Mouse (Mus musculus) lung, embryonic 14.5 days (tissue): Measurements from ENCODE around the gene Shf. TPM values are rescaled to one million over a fixed set of nuclear protein-coding genes. Genes with fewer than 3 reads are reported as not detected.

Experiments
- ATAC-seq: fragments of 200-750 bp; cut with Nextera tagmentation; 2 replicates; pipeline ENCODE4 v1.8.0; 2017; ENCODE audit warnings: mild to moderate bottlenecking, moderate TSS enrichment, moderate library complexity; ENCODE audit not compliant: insufficient read depth
- DNase-seq: peaks from one replicate; pipeline ENCODE4 v3.0.0-alpha.2; 2015
- H3K27ac ChIP-seq: fragments of 300-500 bp; sonication (generic); 2 replicates; pipeline ENCODE4 v1.5.1; 2014; ENCODE audit warnings: low read depth, mild to moderate bottlenecking, moderate library complexity
- H3K27me3 ChIP-seq: fragments of 300-500 bp; sonication (generic); 2 replicates; pipeline ENCODE4 v1.6.1; 2014; ENCODE audit warnings: low read length, control low read depth; ENCODE audit not compliant: insufficient read depth
- H3K36me3 ChIP-seq: fragments of 300-500 bp; sonication (generic); 2 replicates; pipeline ENCODE4 v1.6.1; 2014; ENCODE audit warnings: control low read depth; ENCODE audit not compliant: insufficient read depth
- H3K4me1 ChIP-seq: fragments of 300-500 bp; sonication (generic); 2 replicates; pipeline ENCODE4 v1.6.1; 2014; ENCODE audit warnings: antibody characterized with exemption, control low read depth; ENCODE audit not compliant: insufficient read depth
- H3K4me2 ChIP-seq: fragments of 300-500 bp; sonication (generic); 2 replicates; pipeline ENCODE4 v1.6.1; 2014; ENCODE audit warnings: mild to moderate bottlenecking
- H3K4me3 ChIP-seq: fragments of 300-500 bp; sonication (generic); 2 replicates; pipeline ENCODE4 v1.5.1; 2014; ENCODE audit warnings: low read depth, low read length
- H3K9ac ChIP-seq: fragments of 300-500 bp; sonication (generic); 2 replicates; pipeline ENCODE4 v1.6.1; 2014
- H3K9me3 ChIP-seq: fragments of 300-500 bp; sonication (generic); 2 replicates; pipeline ENCODE4 v1.6.1; 2016; ENCODE audit warnings: low read depth, low read length, control low read depth
- CTCF ChIP-seq: IDR thresholded peaks from 2 replicates; pipeline ENCODE4 v1.5.1; 2016; ENCODE audit warnings: antibody characterized with exemption, low read depth
- WGBS: fragments of 180-500 bp; shearing (Covaris S2); extraction: QIAGEN DNeasy Blood & Tissue Kit; methylation state at CpG from one replicate; pipeline ENCODE4 v1.1.7; 2014; 5-methylcytosine and 5-hydroxymethylcytosine counted together
- polyA plus RNA-seq: library from polyadenylated mRNA; unstranded; fragments of >200 nt; fragmentation: Nextera tagmentation; extraction: Ambion mirVana; gene quantifications from 2 replicates; pipeline ENCODE4 v1.2.1, GENCODE M21; 2014

Gene Shf
- polyA plus RNA-seq, 1 experiment from 2014 or later: 5.1 TPM

DNA sequence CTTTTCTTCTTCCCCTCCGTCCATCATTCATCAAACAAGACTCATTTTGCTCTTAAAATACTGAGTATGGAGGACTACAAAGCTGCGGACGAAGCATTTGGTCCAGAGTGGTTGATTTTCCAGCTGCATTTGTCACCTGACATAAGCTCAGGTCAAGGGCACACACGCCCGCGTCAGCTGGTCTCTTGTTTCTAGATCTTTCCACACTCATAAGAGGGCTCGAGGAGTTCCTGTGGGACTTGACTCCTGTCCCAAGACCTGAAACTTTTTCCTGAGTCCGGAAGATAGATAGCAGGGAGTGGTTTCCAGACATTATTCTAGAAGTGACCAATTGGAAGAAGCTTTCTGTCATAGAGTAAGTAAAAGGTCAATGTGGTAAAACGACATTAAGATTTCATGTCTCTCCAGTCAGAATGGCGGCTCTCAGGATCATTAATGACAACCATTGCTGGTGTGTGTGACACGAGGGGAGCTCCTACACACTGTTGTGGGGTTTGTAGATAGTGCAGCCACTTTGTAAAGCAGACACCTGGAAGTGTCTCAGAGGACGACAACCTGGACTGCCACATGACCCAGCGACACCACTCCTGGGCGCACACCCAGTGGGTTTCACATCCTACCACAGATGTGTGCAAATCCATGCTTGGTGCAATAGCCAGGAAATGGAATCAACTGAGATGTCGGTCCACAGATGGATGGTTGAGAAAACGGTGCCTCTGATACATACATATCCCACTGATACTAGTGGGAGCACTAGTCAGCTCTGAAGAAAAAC lies 12.6 kb upstream of the Shf start:
- Histone ChIP-seq H3K4me3 (no peak overlapping the region), H3K9me3 (no peaks in the 10 kb centered on the region), H3K36me3 (no peaks in the 10 kb centered on the region), H3K4me2 (no peak overlapping the region), H3K9ac (no peak overlapping the region), H3K27ac (no peak overlapping the region), H3K4me1 (no peaks in the 10 kb centered on the region), H3K27me3 (no peaks in the 10 kb centered on the region)
- 67% methylated on average over 16 of the region's 16 CpGs for WGBS
- no peak for TF ChIP-seq CTCF
- ATAC-seq (no peak), DNase-seq (no peak)

DNA sequence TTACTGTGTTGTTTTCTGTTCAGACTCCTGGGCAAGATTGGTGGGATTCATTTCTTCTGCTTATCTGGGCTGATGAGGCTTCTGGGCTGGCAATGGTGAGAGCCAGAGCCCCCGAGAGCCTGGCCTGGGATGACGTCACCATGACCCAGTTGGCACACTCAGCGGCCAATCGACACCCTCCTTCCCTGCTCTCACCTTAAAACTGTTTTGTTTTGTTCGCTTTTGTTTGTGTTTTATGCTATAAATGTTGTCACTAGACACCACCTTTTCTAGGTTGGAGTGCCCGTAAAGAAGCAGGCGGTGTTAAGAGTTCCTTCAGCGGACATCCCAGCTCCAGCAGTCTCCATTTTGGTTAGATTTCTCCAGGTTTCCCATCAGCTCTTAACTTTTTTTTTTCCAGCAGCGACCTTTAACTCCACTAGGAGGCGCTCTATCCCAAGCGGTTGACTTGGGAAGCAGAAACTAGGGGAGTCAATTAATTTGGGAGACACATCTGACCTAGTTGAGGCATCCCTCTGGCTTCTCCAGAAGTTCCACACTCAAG lies 11.9 kb upstream of the Shf start:
- H3K9ac ChIP-seq: no peak overlapping the region
- H3K4me2 ChIP-seq: peak overlapping the region; percentile 59
- H3K4me1 ChIP-seq: no peaks in the 10 kb centered on the region
- peak; percentile 77 for TF ChIP-seq CTCF
- no peak for ATAC-seq
- peak; percentile 88 for DNase-seq
- H3K4me3 ChIP-seq: peak overlapping the region; percentile 26
- no peaks in the 10 kb centered on the region for H3K9me3 ChIP-seq
- no peaks in the 10 kb centered on the region for H3K36me3 ChIP-seq
- 10% methylated on average over 11 of the region's 11 CpGs for WGBS
- H3K27ac ChIP-seq: no peak overlapping the region
- no peaks in the 10 kb centered on the region for H3K27me3 ChIP-seq

DNA sequence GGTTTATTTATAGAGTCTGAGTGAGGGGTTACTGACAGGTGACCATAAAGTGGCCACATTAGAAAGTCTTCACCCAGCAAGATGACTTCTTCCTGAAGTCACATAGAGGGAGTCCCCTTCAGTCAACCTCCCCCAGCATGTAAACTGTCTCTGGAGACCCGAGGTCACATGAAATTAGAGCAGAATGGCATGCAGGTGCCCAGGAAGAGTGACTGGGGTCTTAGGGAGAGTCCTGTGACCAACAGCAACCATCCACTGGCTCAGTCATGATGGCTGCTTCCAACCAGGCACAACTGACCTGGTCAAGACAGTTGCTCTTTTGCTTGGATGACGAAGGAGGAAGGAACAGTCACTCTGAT lies 10.3 kb upstream of the Shf start:
- H3K27ac ChIP-seq: no peak overlapping the region
- H3K36me3 ChIP-seq: no peaks in the 10 kb centered on the region
- no peak overlapping the region for H3K4me3 ChIP-seq
- H3K9me3 ChIP-seq: no peaks in the 10 kb centered on the region
- no peaks in the 10 kb centered on the region for H3K27me3 ChIP-seq
- no peak overlapping the region for H3K9ac ChIP-seq
- TF ChIP-seq CTCF: no peak
- no peak for ATAC-seq
- no peak for DNase-seq
- WGBS: 38% methylated on average over 2 of the region's 2 CpGs
- H3K4me2 ChIP-seq: no peak overlapping the region
- no peaks in the 10 kb centered on the region for H3K4me1 ChIP-seq

DNA sequence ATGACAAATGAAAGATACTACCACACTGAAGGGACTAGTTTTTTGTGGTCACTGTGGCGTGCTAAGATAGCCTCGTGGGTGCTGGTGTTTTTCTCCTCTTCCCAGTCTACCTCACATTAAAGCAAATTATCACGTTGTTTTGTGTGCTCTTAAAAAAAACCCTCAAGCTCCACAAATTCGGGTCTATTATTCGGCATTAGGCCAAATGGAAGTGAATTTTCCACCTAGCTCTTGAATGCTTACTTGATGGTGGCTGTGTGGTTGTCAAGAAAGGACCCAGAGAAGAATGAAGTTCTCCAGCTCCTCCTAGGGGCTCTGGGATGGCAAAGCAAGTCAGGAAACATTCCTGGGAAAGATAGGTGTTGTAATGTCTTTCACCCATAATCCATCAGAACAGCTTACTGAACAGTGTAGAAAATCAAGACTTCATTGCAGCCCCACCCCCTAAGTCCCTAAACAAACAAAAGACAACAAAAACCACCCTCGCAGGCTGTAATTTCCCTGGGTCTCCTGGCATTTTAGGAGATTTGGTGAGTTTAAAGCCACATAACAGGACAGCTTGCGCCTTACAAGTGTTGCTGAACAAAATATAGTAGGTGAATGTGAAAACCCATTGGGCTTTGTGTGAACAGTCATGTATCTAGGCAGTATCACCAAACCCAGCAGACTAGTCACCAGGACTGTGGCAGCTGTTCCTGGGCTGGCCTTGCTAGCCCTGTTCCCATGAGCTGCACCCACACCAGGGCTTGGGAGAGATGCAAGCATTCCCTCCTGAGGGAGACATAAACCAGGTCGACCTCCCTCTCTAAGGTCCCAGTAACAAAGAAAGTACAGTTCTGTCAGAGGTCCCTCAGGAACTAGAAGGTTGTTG lies 9.7 kb upstream of the Shf start:
- 16% methylated on average over 8 of the region's 8 CpGs for WGBS
- Histone ChIP-seq H3K9ac (no peak overlapping the region), H3K27ac (peak overlapping the region; percentile 95; the same call in 1 of the 2 replicates), H3K4me3 (peak overlapping the region; percentile 60), H3K36me3 (no peaks in the 10 kb centered on the region), H3K9me3 (no peaks in the 10 kb centered on the region), H3K4me1 (no peaks in the 10 kb centered on the region), H3K4me2 (peak overlapping the region; percentile 67), H3K27me3 (no peaks in the 10 kb centered on the region)
- TF ChIP-seq CTCF: peak; percentile 64
- no peak for ATAC-seq
- DNase-seq: peak; percentile 81

DNA sequence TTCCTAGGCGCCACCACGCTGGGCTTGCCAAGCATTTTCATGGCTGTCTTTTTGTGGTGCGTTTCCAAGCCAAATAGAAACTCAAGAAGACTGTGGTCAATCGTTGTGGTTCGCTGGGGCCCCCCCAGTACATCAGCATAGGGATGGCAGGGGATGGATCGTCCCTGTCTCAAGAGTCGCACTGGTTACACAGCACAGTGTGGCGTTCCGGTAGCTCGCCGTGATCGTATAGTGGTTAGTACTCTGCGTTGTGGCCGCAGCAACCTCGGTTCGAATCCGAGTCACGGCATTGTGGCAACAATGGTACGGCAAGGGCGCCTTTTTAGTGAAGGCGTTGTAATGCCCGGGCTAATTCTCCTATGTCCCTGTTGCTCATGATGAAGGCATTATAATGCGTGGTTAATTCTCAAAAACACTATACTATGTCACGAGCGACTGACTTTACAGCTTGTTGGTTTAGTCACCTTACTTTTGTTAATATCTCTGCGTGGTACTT lies 8.8 kb upstream of the Shf start:
- peak overlapping the region; percentile 95 for H3K27ac ChIP-seq
- no peak for TF ChIP-seq CTCF
- H3K4me2 ChIP-seq: peak overlapping the region; percentile 67
- H3K4me1 ChIP-seq: no peaks in the 10 kb centered on the region
- no peaks in the 10 kb centered on the region for H3K36me3 ChIP-seq
- H3K9ac ChIP-seq: peak overlapping the region; percentile 81
- ATAC-seq (peak; percentile 88), DNase-seq (peak; percentile 92)
- peak overlapping the region; percentile 60 for H3K4me3 ChIP-seq
- no peaks in the 10 kb centered on the region for H3K9me3 ChIP-seq
- WGBS: under 1% methylated on average over 26 of the region's 26 CpGs
- H3K27me3 ChIP-seq: no peaks in the 10 kb centered on the region

DNA sequence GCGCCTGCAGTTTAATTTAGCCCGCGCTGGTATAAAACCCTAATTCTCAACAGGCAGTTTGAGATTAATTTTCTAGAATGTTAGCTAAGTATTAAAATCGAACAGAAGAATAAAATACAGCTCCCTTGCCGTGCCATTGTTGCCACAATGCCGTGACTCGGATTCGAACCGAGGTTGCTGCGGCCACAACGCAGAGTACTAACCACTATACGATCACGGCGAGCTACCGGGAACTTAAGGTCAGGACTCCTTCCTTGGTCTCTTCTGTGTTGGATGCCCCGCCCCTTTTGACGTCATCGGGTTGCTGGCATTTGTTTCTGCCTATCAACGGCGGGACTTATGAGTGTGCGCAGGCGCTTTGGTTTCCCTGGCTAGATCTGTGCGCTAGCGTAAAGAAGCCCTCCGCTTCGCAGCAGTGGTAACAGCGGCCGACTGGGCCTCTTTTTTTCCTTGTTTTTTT lies 8.3 kb upstream of the Shf start:
- peak overlapping the region; percentile 95 for H3K27ac ChIP-seq
- peak overlapping the region; percentile 67 for H3K4me2 ChIP-seq
- peak; percentile 97 for DNase-seq
- peak overlapping the region; percentile 81 for H3K9ac ChIP-seq
- TF ChIP-seq CTCF: no peak
- ATAC-seq: peak; percentile 89
- H3K4me3 ChIP-seq: peak overlapping the region; percentile 60
- H3K4me1 ChIP-seq: no peaks in the 10 kb centered on the region
- H3K9me3 ChIP-seq: no peaks in the 10 kb centered on the region
- WGBS: under 1% methylated on average over 28 of the region's 28 CpGs
- no peaks in the 10 kb centered on the region for H3K27me3 ChIP-seq
- H3K36me3 ChIP-seq: no peaks in the 10 kb centered on the region
